Mouse (Mus musculus): ENCODE data around the gene Dnajc8.
"Not testable (repeated sequence)": the region's sequence is repeated elsewhere in the genome, so short reads cannot be mapped to it uniquely, and the experiment has no call there.

Dnajc8 gene

GRCm38 (mm10) chr4:132565089-132565747 is 29.9 kb downstream of the Dnajc8 start:
- no peak for DNase-seq (ENCODE audit: extremely low spot score, low spot score)

- DNase-seq (ENCODE audit: extremely low spot score, low spot score), result no peak
These were observed 32.0 kb downstream of the Dnajc8 start for GRCm38 (mm10) chr4:132567361-132567779.

DNA sequence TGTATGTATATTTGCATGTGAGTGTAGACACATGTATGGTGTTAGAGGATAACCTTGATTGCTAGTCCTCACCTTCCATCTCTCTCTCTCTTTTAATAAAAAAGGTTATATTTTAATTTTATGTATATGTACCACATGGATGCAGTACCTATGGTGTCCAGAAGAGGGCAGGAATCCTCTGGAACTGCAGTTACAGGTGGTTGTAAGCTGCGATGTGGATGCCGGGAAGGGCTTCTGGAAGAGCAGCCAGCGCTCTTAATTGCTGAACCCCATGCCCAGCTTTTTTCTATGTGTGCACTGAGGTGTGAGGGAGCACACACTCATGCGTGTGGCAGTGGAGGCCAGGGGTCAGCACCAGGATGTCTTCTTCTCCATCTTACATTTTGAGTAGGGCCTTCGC is 33.8 kb downstream of the Dnajc8 start:
- DNase-seq (ENCODE audit: extremely low spot score, low spot score), result no peak

GRCm38 (mm10) chr4:132571190-132571589 is 35.8 kb downstream of the Dnajc8 start:
- DNase-seq (ENCODE audit: extremely low spot score, low spot score), result no peak

DNA sequence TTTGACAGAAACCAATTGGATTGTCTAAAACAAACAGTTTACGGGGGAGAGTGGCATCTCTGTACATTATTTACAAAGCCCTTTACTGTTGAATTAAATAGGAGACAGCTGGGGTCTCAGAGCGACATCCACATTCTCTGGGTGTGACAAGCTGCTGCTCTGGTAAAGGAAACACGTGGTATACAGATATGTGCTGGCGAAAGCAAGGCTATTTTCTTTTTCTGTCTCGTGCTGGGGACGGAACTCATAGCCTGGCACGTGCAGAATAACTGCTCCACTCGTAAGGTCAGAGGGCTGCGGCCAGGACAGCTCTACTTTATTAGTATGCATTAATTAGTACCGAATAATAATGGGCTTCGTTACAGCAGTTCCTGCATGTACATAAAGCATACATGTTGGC is 38.0 kb downstream of the Dnajc8 start:
- no peak for DNase-seq (ENCODE audit: extremely low spot score, low spot score)

GRCm38 (mm10) chr4:132574809-132575347 is 39.5 kb downstream of the Dnajc8 start:
- no peak for DNase-seq (ENCODE audit: extremely low spot score, low spot score)

DNA sequence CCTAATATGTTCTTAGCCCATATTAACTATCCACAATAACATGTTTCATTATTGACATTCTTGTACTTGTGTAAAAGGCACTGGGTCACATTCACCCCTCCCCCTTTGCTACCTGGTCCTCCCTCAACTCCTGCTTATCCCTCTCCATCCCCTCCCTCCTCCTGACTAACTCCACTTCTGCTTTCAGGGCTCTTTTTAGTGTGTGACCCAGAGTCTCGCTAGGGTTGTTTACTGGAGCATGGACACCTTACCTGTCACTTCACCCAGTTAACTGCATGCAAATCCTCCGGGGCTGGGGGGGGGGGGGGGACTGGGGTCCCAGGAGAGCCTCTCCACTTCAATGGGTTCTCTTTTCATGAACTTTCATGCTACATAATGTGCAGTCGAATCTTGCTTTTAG is 48.4 kb downstream of the Dnajc8 start:
- no peak for DNase-seq (ENCODE audit: extremely low spot score, low spot score)

DNA sequence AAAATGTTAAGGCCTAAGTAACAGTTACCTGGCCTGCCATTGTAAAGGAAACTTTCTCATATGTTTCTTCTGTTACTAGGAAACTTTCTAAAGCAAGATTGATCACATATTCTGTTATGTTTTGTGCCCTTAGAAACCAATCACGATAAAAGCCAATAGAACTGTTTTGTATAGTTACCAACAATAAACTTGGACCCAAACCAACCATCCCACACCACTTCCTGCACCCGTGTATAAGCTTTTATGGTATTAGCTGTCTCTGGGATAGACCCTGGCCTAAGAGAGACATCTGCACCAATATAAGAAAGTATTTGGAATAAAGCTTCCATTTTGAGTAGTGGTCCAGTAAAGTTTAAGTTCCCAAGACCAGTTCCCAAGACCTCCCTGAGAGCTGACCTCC is 49.6 kb downstream of the Dnajc8 start:
- no peak for DNase-seq (ENCODE audit: extremely low spot score, low spot score)

- no peak for DNase-seq (ENCODE audit: extremely low spot score, low spot score)
These were observed 50.9 kb downstream of the Dnajc8 start for GRCm38 (mm10) chr4:132586282-132586681.

- DNase-seq (ENCODE audit: extremely low spot score, low spot score), result no peak
These were observed 53.2 kb downstream of the Dnajc8 start for GRCm38 (mm10) chr4:132588512-132588911.

DNA sequence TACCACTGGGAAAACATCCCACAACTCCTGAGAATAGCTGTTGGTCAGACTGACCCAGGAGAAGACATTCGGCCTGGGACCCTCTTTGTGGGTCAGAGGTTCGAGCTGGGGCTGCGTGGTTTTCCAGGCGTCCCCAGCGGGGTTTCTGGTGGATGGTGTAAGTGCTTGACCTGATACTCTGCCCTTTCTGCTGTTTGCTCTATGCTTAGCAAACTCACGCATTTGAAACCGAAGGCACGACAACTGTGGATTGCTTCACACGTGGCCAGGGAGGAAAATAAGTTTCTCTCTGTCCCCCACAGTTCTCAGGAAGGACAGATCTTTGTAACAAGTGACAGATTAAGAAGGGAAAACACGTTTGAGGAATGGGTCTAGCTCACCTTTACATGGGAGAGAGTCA is 55.3 kb downstream of the Dnajc8 start:
- DNase-seq (ENCODE audit: extremely low spot score, low spot score), result no peak

- no peak for DNase-seq (ENCODE audit: extremely low spot score, low spot score)
These were observed 57.6 kb downstream of the Dnajc8 start for GRCm38 (mm10) chr4:132592958-132593357.

GRCm38 (mm10) chr4:132594191-132594590 is 58.8 kb downstream of the Dnajc8 start:
- DNase-seq (ENCODE audit: extremely low spot score, low spot score), result no peak

DNA sequence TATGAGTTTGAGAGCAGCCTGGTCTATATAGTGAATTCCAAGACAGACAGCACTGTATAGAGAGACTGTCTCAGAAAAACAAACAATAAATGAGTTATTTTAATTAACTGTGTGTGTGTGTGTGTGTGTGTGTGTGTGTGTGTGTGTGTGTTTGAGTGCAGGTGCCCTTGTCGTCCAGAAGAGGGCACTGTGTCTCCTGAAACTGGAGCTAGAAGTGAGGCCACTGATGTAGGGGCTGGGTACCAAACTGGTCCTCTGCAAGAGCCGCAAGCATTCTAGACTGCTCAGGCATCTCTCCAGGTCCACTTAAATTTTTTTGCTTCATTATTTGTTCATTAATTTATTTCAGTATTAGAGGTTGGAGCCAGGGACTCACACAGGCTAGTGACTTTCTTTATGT is 63.5 kb downstream of the Dnajc8 start:
- no peak for DNase-seq (ENCODE audit: extremely low spot score, low spot score)

DNA sequence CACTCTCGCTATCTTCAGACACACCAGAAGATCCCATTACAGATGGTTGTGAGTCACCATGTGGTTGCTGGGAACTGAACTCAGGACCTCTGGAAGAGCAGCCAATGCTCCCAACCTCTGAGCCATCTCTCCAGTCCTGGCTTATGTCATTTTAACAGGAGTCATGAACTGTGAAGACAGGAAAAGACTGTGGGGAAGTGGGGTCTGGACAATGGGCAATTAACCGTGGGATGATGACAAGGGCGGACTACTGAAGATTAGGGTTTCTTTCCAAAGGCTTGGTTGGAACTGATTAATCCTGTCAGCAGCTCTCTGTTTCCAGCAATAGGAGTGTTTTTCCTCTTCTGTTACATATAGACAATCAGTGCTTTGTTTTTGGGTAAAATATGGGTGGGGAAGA is 64.4 kb downstream of the Dnajc8 start:
- no peak for DNase-seq (ENCODE audit: extremely low spot score, low spot score)

- no peak for DNase-seq (ENCODE audit: extremely low spot score, low spot score)
These were observed 65.1 kb downstream of the Dnajc8 start for GRCm38 (mm10) chr4:132600465-132600864.

GRCm38 (mm10) chr4:132601242-132601641 is 65.9 kb downstream of the Dnajc8 start:
- not testable (repeated sequence) for DNase-seq (ENCODE audit: extremely low spot score, low spot score)

All from neural tube, embryonic 10.5 days (tissue).